Mouse (Mus musculus): ENCODE measurements around the gene Psmg3. TPM values are rescaled to one million over a fixed set of nuclear protein-coding genes. Genes with fewer than 3 reads are reported as not detected.

Gene Psmg3
- polyA plus RNA-seq, 1 experiment from 2014 or later = 124 TPM

GRCm38 (mm10) chr5:139801880-139802279 is 24.8 kb downstream of the Psmg3 start:
- Histone ChIP-seq H3K27ac (ENCODE audit: low read depth, low read length) (no peak overlapping the region), H3K4me2 (no peak overlapping the region), H3K27me3 (replicated peaks; ENCODE audit: control insufficient read depth, insufficient read depth, low read length) (no peaks in the 10 kb centered on the region), H3K4me1 (replicated peaks; ENCODE audit: control insufficient read depth, insufficient read depth, low read length) (peaks cover 55% of the 10 kb centered on the region), H3K4me3 (ENCODE audit: low read depth, low read length) (no peak overlapping the region), H3K9me3 (ENCODE audit: control insufficient read depth, low read length) (no peaks in the 10 kb centered on the region), H3K36me3 (ENCODE audit: control insufficient read depth, insufficient read depth, low read length) (peaks cover 28% of the 10 kb centered on the region), H3K9ac (ENCODE audit: low read depth, low read length) (no peak overlapping the region)
- ATAC-seq (replicated peaks; ENCODE audit: low FRiP score) = no peak
- 89% methylated on average over 10 of the region's 10 CpGs for WGBS
- no peak for DNase-seq (ENCODE audit: low spot score)

DNA sequence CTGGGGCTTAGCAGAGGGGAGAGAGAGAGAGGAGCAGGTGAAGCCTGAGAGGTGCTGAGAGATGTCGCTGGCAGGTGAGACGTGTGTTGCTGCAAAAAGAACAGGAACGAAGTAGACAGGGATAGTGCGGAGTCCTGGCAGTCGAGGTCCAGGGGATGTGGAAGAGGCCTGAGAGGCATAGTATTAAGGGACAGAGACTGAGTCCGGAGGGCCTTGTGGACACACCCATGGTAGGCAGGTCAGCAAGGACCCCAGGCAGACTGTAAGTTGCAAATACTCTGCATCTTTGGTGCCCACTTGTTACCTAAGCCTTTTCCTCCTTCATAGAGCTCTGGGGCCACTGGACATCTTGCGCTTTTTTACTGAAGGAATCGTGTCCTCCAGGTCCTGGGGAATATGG is 25.5 kb downstream of the Psmg3 start:
- H3K9ac ChIP-seq (ENCODE audit: low read depth, low read length) = no peak overlapping the region
- H3K4me3 ChIP-seq (ENCODE audit: low read depth, low read length) = no peak overlapping the region
- H3K9me3 ChIP-seq (ENCODE audit: control insufficient read depth, low read length) = no peaks in the 10 kb centered on the region
- H3K27me3 ChIP-seq (replicated peaks; ENCODE audit: control insufficient read depth, insufficient read depth, low read length) = no peaks in the 10 kb centered on the region
- H3K27ac ChIP-seq (ENCODE audit: low read depth, low read length) = no peak overlapping the region
- H3K36me3 ChIP-seq (ENCODE audit: control insufficient read depth, insufficient read depth, low read length) = peaks cover 28% of the 10 kb centered on the region
- no peak for ATAC-seq (replicated peaks; ENCODE audit: low FRiP score)
- no peak overlapping the region for H3K4me2 ChIP-seq
- no peak for DNase-seq (ENCODE audit: low spot score)
- peaks cover 59% of the 10 kb centered on the region for H3K4me1 ChIP-seq (replicated peaks; ENCODE audit: control insufficient read depth, insufficient read depth, low read length)
- 94% methylated on average over 8 of the region's 8 CpGs for WGBS

DNA sequence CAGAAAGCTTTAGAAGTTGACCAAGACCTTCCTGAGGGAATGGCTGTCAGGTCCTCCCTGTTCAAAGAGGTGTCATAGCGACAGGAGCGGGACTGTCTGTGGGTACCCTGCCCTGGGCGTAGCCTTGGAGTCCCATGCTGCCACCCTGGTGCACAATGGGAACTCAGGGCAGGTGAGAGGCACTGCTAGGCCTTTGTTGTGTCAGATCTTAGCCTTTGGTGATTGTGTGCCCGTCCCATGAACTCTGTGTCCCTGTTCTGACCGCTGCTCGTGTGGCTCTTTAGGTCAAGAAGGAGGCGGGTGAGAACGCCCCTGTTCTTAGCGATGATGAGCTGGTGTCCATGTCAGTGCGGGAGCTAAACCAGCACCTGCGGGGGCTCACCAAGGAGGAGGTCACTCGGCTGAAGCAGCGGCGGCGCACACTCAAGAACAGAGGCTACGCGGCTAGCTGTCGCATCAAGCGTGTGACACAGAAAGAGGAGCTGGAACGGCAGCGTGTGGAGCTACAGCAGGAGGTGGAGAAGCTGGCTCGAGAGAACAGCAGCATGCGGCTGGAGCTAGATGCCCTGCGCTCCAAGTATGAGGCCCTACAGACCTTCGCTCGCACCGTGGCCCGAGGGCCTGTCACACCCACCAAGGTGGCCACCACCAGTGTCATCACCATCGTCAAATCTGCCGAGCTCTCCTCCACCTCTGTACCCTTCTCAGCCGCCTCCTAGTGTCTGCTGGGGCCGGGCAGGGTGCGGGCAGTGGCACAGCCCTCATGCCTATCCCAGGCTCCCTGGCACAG is 26.7 kb downstream of the Psmg3 start:
- WGBS = 92% methylated on average over 33 of the region's 33 CpGs
- DNase-seq (ENCODE audit: low spot score) = no peak
- Histone ChIP-seq H3K27ac (ENCODE audit: low read depth, low read length) (0 out of 2 replicates have a peak overlapping the region, but pooled peaks have one; percentile 2), H3K4me3 (ENCODE audit: low read depth, low read length) (no peak overlapping the region), H3K9ac (ENCODE audit: low read depth, low read length) (no peak overlapping the region), H3K4me1 (replicated peaks; ENCODE audit: control insufficient read depth, insufficient read depth, low read length) (peaks cover 59% of the 10 kb centered on the region), H3K36me3 (ENCODE audit: control insufficient read depth, insufficient read depth, low read length) (peaks cover 28% of the 10 kb centered on the region), H3K9me3 (ENCODE audit: control insufficient read depth, low read length) (no peaks in the 10 kb centered on the region), H3K27me3 (replicated peaks; ENCODE audit: control insufficient read depth, insufficient read depth, low read length) (no peaks in the 10 kb centered on the region), H3K4me2 (no peak overlapping the region)
- ATAC-seq (replicated peaks; ENCODE audit: low FRiP score) = no peak

DNA sequence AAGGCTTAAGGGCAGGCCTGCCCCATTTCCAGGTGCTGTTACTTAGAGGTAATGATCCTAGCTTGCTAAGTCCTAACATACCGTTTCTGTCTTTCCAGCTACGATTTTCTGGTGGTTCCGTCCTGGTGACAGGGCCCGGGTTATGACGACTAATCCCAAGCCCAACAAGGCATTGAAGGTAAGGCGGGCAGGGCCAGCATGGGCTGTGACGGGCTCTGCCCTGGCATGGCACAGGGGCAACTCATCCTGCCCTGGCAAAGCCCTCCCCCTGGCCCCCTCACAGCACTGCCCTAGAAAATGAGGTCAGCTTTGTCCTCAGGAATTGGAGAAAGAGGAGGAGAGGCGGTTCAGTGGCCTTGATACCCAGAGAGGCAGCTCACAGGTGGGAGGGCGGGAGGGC is 27.6 kb downstream of the Psmg3 start:
- Histone ChIP-seq H3K4me1 (replicated peaks; ENCODE audit: control insufficient read depth, insufficient read depth, low read length) (peaks cover 59% of the 10 kb centered on the region), H3K27ac (ENCODE audit: low read depth, low read length) (no peak overlapping the region), H3K36me3 (ENCODE audit: control insufficient read depth, insufficient read depth, low read length) (peaks cover 31% of the 10 kb centered on the region), H3K9me3 (ENCODE audit: control insufficient read depth, low read length) (no peaks in the 10 kb centered on the region), H3K4me2 (no peak overlapping the region), H3K27me3 (replicated peaks; ENCODE audit: control insufficient read depth, insufficient read depth, low read length) (no peaks in the 10 kb centered on the region), H3K9ac (ENCODE audit: low read depth, low read length) (no peak overlapping the region), H3K4me3 (ENCODE audit: low read depth, low read length) (no peak overlapping the region)
- ATAC-seq (replicated peaks; ENCODE audit: low FRiP score) = no peak
- WGBS = 96% methylated on average over 9 of the region's 9 CpGs
- no peak for DNase-seq (ENCODE audit: low spot score)

DNA sequence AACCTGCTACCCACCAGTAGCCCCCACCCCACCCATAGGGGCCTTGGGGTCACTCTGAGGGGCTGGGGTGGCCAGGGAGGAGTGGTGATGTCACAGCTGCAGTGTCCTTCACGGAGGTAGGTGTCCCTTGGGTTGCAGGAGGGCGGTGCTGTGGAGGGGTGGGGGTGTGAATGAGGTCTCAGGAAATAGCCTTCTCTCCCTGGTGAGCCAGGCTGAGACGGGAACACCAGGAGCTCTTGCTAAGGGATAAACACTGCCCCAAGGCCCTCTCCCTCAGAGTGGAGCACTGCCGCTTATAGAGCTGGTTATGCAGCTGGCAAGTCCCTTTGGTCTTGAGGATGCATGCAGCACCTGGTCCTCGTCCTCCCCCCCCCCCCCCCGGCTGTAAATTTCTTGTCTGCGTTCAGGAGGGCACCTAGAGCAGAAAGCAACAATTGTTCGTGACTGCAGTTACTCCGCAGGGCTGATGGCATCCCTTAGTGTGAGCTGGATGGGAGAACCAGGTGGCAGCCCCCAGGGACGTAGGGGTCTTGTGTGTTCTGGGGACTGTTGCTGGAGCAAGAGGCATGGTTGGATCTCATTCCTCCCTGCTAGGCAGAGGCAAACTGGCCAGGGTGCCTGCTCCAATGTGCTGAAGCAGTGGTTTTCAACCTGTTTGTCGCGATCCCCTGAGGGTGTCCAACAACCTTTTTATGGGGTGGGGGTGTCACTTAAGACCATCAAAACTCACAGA is 28.4 kb downstream of the Psmg3 start:
- H3K4me1 ChIP-seq (replicated peaks; ENCODE audit: control insufficient read depth, insufficient read depth, low read length) = peaks cover 59% of the 10 kb centered on the region
- DNase-seq (ENCODE audit: low spot score) (no peak), ATAC-seq (replicated peaks; ENCODE audit: low FRiP score) (no peak)
- H3K27ac ChIP-seq (ENCODE audit: low read depth, low read length) = 0 out of 2 replicates have a peak overlapping the region, but pooled peaks have one; percentile 3
- H3K4me3 ChIP-seq (ENCODE audit: low read depth, low read length) = no peak overlapping the region
- H3K9me3 ChIP-seq (ENCODE audit: control insufficient read depth, low read length) = no peaks in the 10 kb centered on the region
- no peaks in the 10 kb centered on the region for H3K27me3 ChIP-seq (replicated peaks; ENCODE audit: control insufficient read depth, insufficient read depth, low read length)
- H3K9ac ChIP-seq (ENCODE audit: low read depth, low read length) = no peak overlapping the region
- H3K4me2 ChIP-seq = no peak overlapping the region
- peaks cover 31% of the 10 kb centered on the region for H3K36me3 ChIP-seq (ENCODE audit: control insufficient read depth, insufficient read depth, low read length)
- 60% methylated on average over 12 of the region's 12 CpGs for WGBS

GRCm38 (mm10) chr5:139797473-139798167 is 29.1 kb downstream of the Psmg3 start:
- WGBS = 62% methylated on average over 11 of the region's 11 CpGs
- Histone ChIP-seq H3K27me3 (replicated peaks; ENCODE audit: control insufficient read depth, insufficient read depth, low read length) (no peaks in the 10 kb centered on the region), H3K27ac (ENCODE audit: low read depth, low read length) (peak overlapping the region; percentile 53; the same call in 1 of the 2 replicates), H3K4me1 (replicated peaks; ENCODE audit: control insufficient read depth, insufficient read depth, low read length) (peaks cover 58% of the 10 kb centered on the region), H3K9me3 (ENCODE audit: control insufficient read depth, low read length) (no peaks in the 10 kb centered on the region), H3K4me3 (ENCODE audit: low read depth, low read length) (no peak overlapping the region), H3K36me3 (ENCODE audit: control insufficient read depth, insufficient read depth, low read length) (peaks cover 31% of the 10 kb centered on the region), H3K9ac (ENCODE audit: low read depth, low read length) (no peak overlapping the region), H3K4me2 (peak overlapping the region; percentile 32; the same call in 1 of the 2 replicates)
- DNase-seq (ENCODE audit: low spot score) (no peak), ATAC-seq (replicated peaks; ENCODE audit: low FRiP score) (no peak)

DNA sequence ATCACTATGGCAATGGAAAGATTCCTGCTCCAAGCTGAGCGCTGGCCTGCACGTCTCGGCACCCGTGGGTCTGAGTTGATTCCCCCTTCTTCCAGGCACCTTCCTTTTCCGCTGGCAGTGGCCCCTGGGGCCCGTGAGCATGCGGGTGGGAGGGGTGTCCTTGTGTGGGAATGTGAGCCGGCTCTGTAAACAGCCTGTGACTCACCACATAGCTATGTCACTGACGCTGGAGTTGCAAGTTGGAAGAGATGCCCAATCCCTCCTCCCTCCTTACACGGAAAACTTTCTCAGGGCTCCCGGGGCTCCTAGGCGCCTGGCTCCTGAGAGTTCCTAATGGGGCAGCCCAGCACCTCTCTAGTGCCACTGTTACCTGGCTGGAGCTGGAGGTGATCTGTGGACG is 29.8 kb downstream of the Psmg3 start:
- Histone ChIP-seq H3K27ac (ENCODE audit: low read depth, low read length) (peak overlapping the region; percentile 53; the same call in 1 of the 2 replicates), H3K36me3 (ENCODE audit: control insufficient read depth, insufficient read depth, low read length) (peaks cover 28% of the 10 kb centered on the region)
- 0 out of 2 replicates have a peak, but pooled peaks have one; percentile 3 for ATAC-seq (replicated peaks; ENCODE audit: low FRiP score)

DNA sequence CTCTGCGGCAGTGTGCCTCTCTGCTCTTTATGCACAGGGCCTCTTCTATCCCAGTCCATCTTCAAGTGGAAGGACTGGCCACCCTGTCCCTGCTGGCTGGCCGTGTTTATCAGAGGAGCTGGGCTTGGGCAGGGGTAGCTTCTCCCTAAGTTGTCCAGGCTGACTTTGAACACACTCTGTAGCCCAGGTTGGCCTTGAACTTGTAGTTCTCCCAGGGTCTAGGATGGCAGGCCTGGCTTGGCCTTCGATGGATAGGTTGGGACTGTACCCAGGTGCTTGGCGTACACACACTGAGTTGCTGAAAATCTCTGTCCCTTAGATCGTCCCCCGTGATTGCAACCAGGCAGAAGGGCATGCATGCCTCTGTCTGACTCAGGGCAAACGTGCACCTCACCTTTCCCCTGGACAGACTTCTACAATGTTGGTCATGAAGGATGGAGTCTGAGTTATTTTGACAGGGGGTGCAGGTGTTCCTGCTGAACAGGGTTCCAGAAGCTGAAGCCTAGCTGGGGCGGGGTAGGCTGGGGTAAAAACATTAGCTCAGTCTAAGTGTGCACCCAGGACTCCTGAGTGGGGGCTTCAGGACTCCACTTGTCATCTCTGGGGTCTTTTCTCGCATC is 30.6 kb downstream of the Psmg3 start:
- Histone ChIP-seq H3K9ac (ENCODE audit: low read depth, low read length) (no peak overlapping the region), H3K4me3 (ENCODE audit: low read depth, low read length) (no peak overlapping the region), H3K4me1 (replicated peaks; ENCODE audit: control insufficient read depth, insufficient read depth, low read length) (peaks cover 61% of the 10 kb centered on the region), H3K27ac (ENCODE audit: low read depth, low read length) (no peak overlapping the region), H3K36me3 (ENCODE audit: control insufficient read depth, insufficient read depth, low read length) (peaks cover 23% of the 10 kb centered on the region), H3K9me3 (ENCODE audit: control insufficient read depth, low read length) (no peaks in the 10 kb centered on the region), H3K4me2 (no peak overlapping the region), H3K27me3 (replicated peaks; ENCODE audit: control insufficient read depth, insufficient read depth, low read length) (no peaks in the 10 kb centered on the region)
- no peak for ATAC-seq (replicated peaks; ENCODE audit: low FRiP score)
- 76% methylated on average over 9 of the region's 9 CpGs for WGBS
- no peak for DNase-seq (ENCODE audit: low spot score)

More for the DNA sequence above, 29.8 kb downstream of the Psmg3 start:
- Histone ChIP-seq H3K27me3 (replicated peaks; ENCODE audit: control insufficient read depth, insufficient read depth, low read length) (no peaks in the 10 kb centered on the region), H3K9ac (ENCODE audit: low read depth, low read length) (no peak overlapping the region), H3K4me1 (replicated peaks; ENCODE audit: control insufficient read depth, insufficient read depth, low read length) (peaks cover 61% of the 10 kb centered on the region), H3K4me2 (peak overlapping the region; percentile 32), H3K9me3 (ENCODE audit: control insufficient read depth, low read length) (no peaks in the 10 kb centered on the region), H3K4me3 (ENCODE audit: low read depth, low read length) (no peak overlapping the region)
- 27% methylated on average over 13 of the region's 13 CpGs for WGBS
- DNase-seq (ENCODE audit: low spot score) = no peak

Data from liver, embryonic 11.5 days (tissue).